Mouse (Mus musculus): ENCODE data around the gene Gm4553. TPM values are rescaled to one million over a fixed set of nuclear protein-coding genes. Genes with fewer than 3 reads are reported as not detected.
A peak's percentile ranks its signal among the peaks of the same experiment; 100 is the strongest.
"Not testable (repeated sequence)": the region's sequence is repeated elsewhere in the genome, so short reads cannot be mapped to it uniquely, and the experiment has no call there.

Gm4553 gene
- not detected in 2 replicates for polyA plus RNA-seq (2014; fragmentation: Nextera tagmentation; extraction: Ambion mirVana)

DNA sequence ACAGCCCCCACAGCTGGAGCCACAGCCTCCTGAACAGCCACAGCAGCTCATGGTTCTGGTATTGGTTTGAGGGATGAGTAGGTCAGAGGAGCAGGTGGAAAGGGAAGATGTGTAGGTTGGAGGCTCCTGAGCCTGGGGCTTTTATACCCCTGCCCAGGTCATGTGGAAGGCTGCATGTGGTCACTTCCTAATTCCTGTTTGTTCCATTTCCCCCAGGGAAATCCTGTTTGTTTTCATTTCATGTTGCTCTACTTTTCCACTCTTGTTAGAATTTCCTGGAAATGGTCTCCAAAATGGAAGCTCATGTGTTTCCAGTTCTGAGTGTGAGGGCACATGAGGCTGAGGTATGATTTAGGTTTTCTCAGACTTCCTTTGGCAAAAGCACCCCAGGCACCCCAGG lies at the start of gene Gm4553:
Gene Gm4553, minus strand, starts transcription at position 101 of the 400 bp plus-strand sequence.
- H3K4me1 ChIP-seq (ENCODE audit: control insufficient read depth, insufficient read depth, low read length); DNase-seq (ENCODE audit: low spot score); H3K9me3 ChIP-seq (replicated peaks; ENCODE audit: control insufficient read depth, low read length); H3K4me3 ChIP-seq (ENCODE audit: low read depth, low read length); H3K27me3 ChIP-seq (replicated peaks; ENCODE audit: control insufficient read depth, insufficient read depth, low read length); ATAC-seq; H3K36me3 ChIP-seq (ENCODE audit: control insufficient read depth, insufficient read depth, low read length); H3K9ac ChIP-seq (ENCODE audit: low read length); H3K27ac ChIP-seq (ENCODE audit: low read depth, low read length); H3K4me2 ChIP-seq (ENCODE audit: low read length): not testable (repeated sequence)

DNA sequence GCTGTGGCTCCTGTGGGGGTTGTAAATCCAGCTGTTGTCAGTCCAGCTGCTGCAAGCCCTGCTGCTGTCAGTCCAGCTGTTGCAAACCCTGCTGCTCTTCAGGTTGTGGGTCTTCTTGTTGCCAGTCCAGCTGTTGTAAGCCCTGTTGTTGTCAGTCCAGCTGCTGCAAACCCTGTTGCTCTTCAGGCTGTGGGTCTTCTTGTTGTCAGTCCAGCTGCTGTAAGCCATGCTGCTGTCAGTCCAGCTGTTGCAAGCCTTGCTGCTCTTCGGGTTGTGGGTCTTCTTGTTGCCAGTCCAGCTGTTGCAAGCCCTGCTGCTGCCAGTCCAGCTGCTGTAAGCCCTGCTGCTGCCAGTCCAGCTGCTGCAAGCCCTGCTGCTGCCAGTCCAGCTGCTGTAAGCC lies 46.6 kb upstream of the Gm4553 start:
- not testable (repeated sequence) for H3K27me3 ChIP-seq (replicated peaks; ENCODE audit: control insufficient read depth, insufficient read depth, low read length); H3K4me3 ChIP-seq (ENCODE audit: low read depth, low read length); H3K9ac ChIP-seq (ENCODE audit: low read length); DNase-seq (ENCODE audit: low spot score); H3K4me2 ChIP-seq (ENCODE audit: low read length); ATAC-seq; H3K27ac ChIP-seq (ENCODE audit: low read depth, low read length); H3K36me3 ChIP-seq (ENCODE audit: control insufficient read depth, insufficient read depth, low read length); H3K4me1 ChIP-seq (ENCODE audit: control insufficient read depth, insufficient read depth, low read length); H3K9me3 ChIP-seq (replicated peaks; ENCODE audit: control insufficient read depth, low read length)
- 61% methylated on average over 1 of the region's 1 CpGs for WGBS

DNA sequence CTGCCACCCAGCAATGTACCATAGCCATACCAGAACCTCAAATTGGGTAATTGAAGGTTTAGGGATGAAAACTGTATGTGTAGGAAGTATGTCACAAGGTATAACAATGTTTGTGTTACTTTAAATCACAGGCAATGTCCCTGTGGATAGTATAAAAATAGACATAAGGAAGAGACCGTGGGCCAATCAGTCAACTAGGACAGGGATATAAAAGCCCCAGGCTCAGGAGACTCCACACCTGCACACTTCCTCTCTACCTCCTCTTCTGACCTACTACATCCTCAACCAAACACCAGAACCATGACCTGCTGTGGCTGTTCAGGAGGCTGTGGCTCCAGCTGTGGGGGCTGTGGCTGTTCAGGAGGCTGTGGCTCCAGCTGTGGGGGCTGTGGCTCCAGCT lies 46.0 kb upstream of the Gm4553 start, which contains the start of gene Gm7579:
Gene Gm7579, plus strand, starts transcription at position 301 of the 400 bp plus-strand sequence.
- Histone ChIP-seq H3K4me3 (ENCODE audit: low read depth, low read length) (no peak within 1 kb of the TSS), H3K27me3 (replicated peaks; ENCODE audit: control insufficient read depth, insufficient read depth, low read length) (no peaks in the 10 kb centered on the region), H3K4me1 (ENCODE audit: control insufficient read depth, insufficient read depth, low read length) (no peaks in the 10 kb centered on the region), H3K36me3 (ENCODE audit: control insufficient read depth, insufficient read depth, low read length) (no peaks in the 10 kb centered on the region), H3K9ac (ENCODE audit: low read length) (no peak within 1 kb of the TSS), H3K27ac (ENCODE audit: low read depth, low read length) (no peak within 1 kb of the TSS), H3K4me2 (ENCODE audit: low read length) (no peak within 1 kb of the TSS), H3K9me3 (replicated peaks; ENCODE audit: control insufficient read depth, low read length) (no peaks in the 10 kb centered on the region)
- DNase-seq (ENCODE audit: low spot score) (no peak), ATAC-seq (no peak)
- 77% methylated on average over 1 of the region's 1 CpGs for whole genome bisulfite sequencing

DNA sequence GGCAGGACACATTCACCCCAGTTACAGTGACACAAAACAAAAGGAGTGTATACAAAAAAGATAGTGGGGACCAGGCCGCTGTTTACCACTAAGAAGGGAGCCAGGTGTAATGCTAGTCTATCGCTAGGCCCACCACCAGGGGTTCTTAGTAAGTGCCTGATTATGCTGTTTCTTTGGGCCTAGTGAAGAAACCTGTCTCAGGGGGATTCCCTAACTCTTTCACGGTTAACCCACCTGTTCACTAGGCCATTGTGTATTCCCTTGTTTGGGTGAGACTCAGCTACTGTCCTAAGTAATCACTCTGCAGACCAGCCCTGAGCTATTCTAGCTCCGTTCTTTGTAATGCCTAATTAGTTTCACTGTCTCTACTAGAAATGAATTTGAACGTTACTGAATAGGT lies 41.4 kb upstream of the Gm4553 start:
- H3K9ac ChIP-seq (ENCODE audit: low read length); H3K27ac ChIP-seq (ENCODE audit: low read depth, low read length); H3K4me2 ChIP-seq (ENCODE audit: low read length); H3K27me3 ChIP-seq (replicated peaks; ENCODE audit: control insufficient read depth, insufficient read depth, low read length); H3K4me1 ChIP-seq (ENCODE audit: control insufficient read depth, insufficient read depth, low read length); ATAC-seq; H3K9me3 ChIP-seq (replicated peaks; ENCODE audit: control insufficient read depth, low read length); DNase-seq (ENCODE audit: low spot score); H3K36me3 ChIP-seq (ENCODE audit: control insufficient read depth, insufficient read depth, low read length); H3K4me3 ChIP-seq (ENCODE audit: low read depth, low read length): not testable (repeated sequence)
- WGBS: 60% methylated on average over 5 of the region's 5 CpGs

DNA sequence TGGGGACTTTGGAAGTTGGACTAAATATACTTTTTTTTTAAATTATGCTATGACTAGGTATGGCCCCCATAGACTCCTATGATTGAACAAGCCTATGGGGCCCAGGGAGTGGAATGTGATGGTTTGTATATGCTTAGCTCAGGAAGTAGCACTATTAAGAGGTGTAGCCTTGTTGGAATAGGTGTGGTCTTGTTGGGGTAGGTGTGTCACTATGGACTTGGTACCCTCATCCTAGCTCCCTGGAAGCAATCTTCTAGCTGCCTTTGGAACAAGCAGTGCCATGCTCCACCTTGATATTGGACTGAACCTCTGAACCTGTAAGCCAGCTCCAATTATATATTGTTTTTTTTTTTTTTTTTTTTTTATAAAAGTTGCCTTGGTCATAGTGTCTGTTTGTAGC lies 39.9 kb upstream of the Gm4553 start:
- Histone ChIP-seq H3K27me3 (replicated peaks; ENCODE audit: control insufficient read depth, insufficient read depth, low read length) (no peaks in the 10 kb centered on the region), H3K9ac (ENCODE audit: low read length) (no peak overlapping the region), H3K4me2 (ENCODE audit: low read length) (no peak overlapping the region), H3K27ac (ENCODE audit: low read depth, low read length) (no peak overlapping the region), H3K36me3 (ENCODE audit: control insufficient read depth, insufficient read depth, low read length) (no peaks in the 10 kb centered on the region), H3K4me3 (ENCODE audit: low read depth, low read length) (no peak overlapping the region), H3K9me3 (replicated peaks; ENCODE audit: control insufficient read depth, low read length) (no peaks in the 10 kb centered on the region), H3K4me1 (ENCODE audit: control insufficient read depth, insufficient read depth, low read length) (no peaks in the 10 kb centered on the region)
- ATAC-seq (no peak), DNase-seq (ENCODE audit: low spot score) (no peak)

- ATAC-seq: no peak
- H3K9ac ChIP-seq (ENCODE audit: low read length): no peak within 1 kb of the TSS
- H3K4me1 ChIP-seq (ENCODE audit: control insufficient read depth, insufficient read depth, low read length): no peaks in the 10 kb centered on the region
- H3K36me3 ChIP-seq (ENCODE audit: control insufficient read depth, insufficient read depth, low read length): no peaks in the 10 kb centered on the region
- no peak within 1 kb of the TSS for H3K4me3 ChIP-seq (ENCODE audit: low read depth, low read length)
- H3K4me2 ChIP-seq (ENCODE audit: low read length): no peak within 1 kb of the TSS
- 86% methylated on average over 1 of the region's 1 CpGs for WGBS
- no peaks in the 10 kb centered on the region for H3K27me3 ChIP-seq (replicated peaks; ENCODE audit: control insufficient read depth, insufficient read depth, low read length)
- H3K9me3 ChIP-seq (replicated peaks; ENCODE audit: control insufficient read depth, low read length): no peaks in the 10 kb centered on the region
- no peak within 1 kb of the TSS for H3K27ac ChIP-seq (ENCODE audit: low read depth, low read length)
- DNase-seq (ENCODE audit: low spot score): no peak
These were observed 35.5 kb upstream of the Gm4553 start, which contains the start of gene Krtap5-3 for GRCm38 (mm10) chr7:142201064-142201463. TSS of gene Krtap5-3 (plus strand) at chr7:142201364.

GRCm38 (mm10) chr7:142198748-142199147 lies 33.2 kb upstream of the Gm4553 start:
- 90% methylated on average over 2 of the region's 2 CpGs for WGBS
- no peak overlapping the region for H3K4me3 ChIP-seq (ENCODE audit: low read depth, low read length)
- no peak overlapping the region for H3K9ac ChIP-seq (ENCODE audit: low read length)
- no peak overlapping the region for H3K27ac ChIP-seq (ENCODE audit: low read depth, low read length)
- H3K27me3 ChIP-seq (replicated peaks; ENCODE audit: control insufficient read depth, insufficient read depth, low read length): no peaks in the 10 kb centered on the region
- no peaks in the 10 kb centered on the region for H3K9me3 ChIP-seq (replicated peaks; ENCODE audit: control insufficient read depth, low read length)
- H3K4me2 ChIP-seq (ENCODE audit: low read length): no peak overlapping the region
- DNase-seq (ENCODE audit: low spot score): no peak
- ATAC-seq: no peak
- H3K36me3 ChIP-seq (ENCODE audit: control insufficient read depth, insufficient read depth, low read length): no peaks in the 10 kb centered on the region
- no peaks in the 10 kb centered on the region for H3K4me1 ChIP-seq (ENCODE audit: control insufficient read depth, insufficient read depth, low read length)

- Histone ChIP-seq H3K27ac (ENCODE audit: low read depth, low read length) (no peak within 1 kb of the TSS), H3K4me3 (ENCODE audit: low read depth, low read length) (no peak within 1 kb of the TSS), H3K4me1 (ENCODE audit: control insufficient read depth, insufficient read depth, low read length) (no peaks in the 10 kb centered on the region), H3K36me3 (ENCODE audit: control insufficient read depth, insufficient read depth, low read length) (no peaks in the 10 kb centered on the region), H3K9me3 (replicated peaks; ENCODE audit: control insufficient read depth, low read length) (no peaks in the 10 kb centered on the region), H3K27me3 (replicated peaks; ENCODE audit: control insufficient read depth, insufficient read depth, low read length) (no peaks in the 10 kb centered on the region), H3K9ac (ENCODE audit: low read length) (no peak within 1 kb of the TSS), H3K4me2 (ENCODE audit: low read length) (no peak within 1 kb of the TSS)
- ATAC-seq (no peak), DNase-seq (ENCODE audit: low spot score) (no peak)
- 44% methylated on average over 2 of the region's 2 CpGs for WGBS
These were observed 24.8 kb upstream of the Gm4553 start, which contains the start of gene Gm10153 for GRCm38 (mm10) chr7:142190289-142190688. TSS of gene Gm10153 (minus strand) at chr7:142190389.

DNA sequence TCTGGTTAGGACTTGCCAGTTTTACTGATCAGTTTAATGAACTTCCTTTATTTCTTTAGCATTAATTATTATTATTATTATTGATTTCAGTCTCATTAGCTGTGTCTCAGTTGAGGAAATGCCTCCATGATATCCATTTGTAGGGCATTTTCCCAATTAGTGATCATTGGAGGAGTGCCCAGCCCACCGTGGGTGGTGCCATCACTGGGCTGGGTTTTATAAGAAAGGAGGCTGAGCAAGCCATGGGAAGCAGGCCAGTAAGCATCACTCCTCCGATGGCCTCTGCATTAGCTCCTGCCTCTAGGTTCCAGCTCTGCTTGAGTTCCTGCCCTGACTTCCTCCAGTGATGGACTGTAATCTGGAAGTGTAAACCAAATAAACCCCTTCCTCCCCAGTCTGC lies 22.6 kb upstream of the Gm4553 start:
- ATAC-seq (no peak), DNase-seq (ENCODE audit: low spot score) (peak; percentile 28)
- H3K4me3 ChIP-seq (ENCODE audit: low read depth, low read length): no peak overlapping the region
- H3K27me3 ChIP-seq (replicated peaks; ENCODE audit: control insufficient read depth, insufficient read depth, low read length): no peaks in the 10 kb centered on the region
- no peaks in the 10 kb centered on the region for H3K4me1 ChIP-seq (ENCODE audit: control insufficient read depth, insufficient read depth, low read length)
- no peaks in the 10 kb centered on the region for H3K9me3 ChIP-seq (replicated peaks; ENCODE audit: control insufficient read depth, low read length)
- H3K36me3 ChIP-seq (ENCODE audit: control insufficient read depth, insufficient read depth, low read length): no peaks in the 10 kb centered on the region
- H3K9ac ChIP-seq (ENCODE audit: low read length): no peak overlapping the region
- no peak overlapping the region for H3K4me2 ChIP-seq (ENCODE audit: low read length)
- no peak overlapping the region for H3K27ac ChIP-seq (ENCODE audit: low read depth, low read length)
- WGBS: 24% methylated on average over 2 of the region's 2 CpGs

Data from forebrain, embryonic 14.5 days (tissue).